Mouse (Mus musculus) cortical plate, adult 2 months (tissue): ENCODE measurements at regions not wholly inside any gene's neighbourhood (a gene's known extent, or its start where the extent isn't known, plus 50 kb on each side); places are given as distances from the start of the nearest gene placed in this dataset.

ENCODE experiments used
- CTCF ChIP-seq: fragments of 200-500 bp; IDR thresholded peaks from 2 replicates; pipeline ENCODE4 v1.5.1; 2011; ENCODE audit warnings: mild to moderate bottlenecking, control low read depth, low read length; ENCODE audit not compliant: insufficient read depth; ENCODE audit errors: extremely low read depth
- POLR2A ChIP-seq: fragments of 200-500 bp; IDR thresholded peaks from 2 replicates; pipeline ENCODE4 v1.6.1; 2011; ENCODE audit warnings: mild to moderate bottlenecking, low read length, control low read depth; ENCODE audit not compliant: insufficient read depth; ENCODE audit errors: extremely low read depth

GRCm38 (mm10) chr12:16152108-16152507 is 335.4 kb upstream of the Trib2 start:
- TF ChIP-seq CTCF: no peak
- TF ChIP-seq POLR2A: no peak
